Mouse (Mus musculus): ENCODE measurements around the gene Bicdl2. TPM values are rescaled to one million over a fixed set of nuclear protein-coding genes. Genes with fewer than 3 reads are reported as not detected.

The Bicdl2 gene
- polyA plus RNA-seq, 1 experiment from 2014 or later: not detected

GRCm38 (mm10) chr17:23670516-23671074 lies 10.3 kb downstream of the Bicdl2 start:
- 89% methylated on average over 7 of the region's 7 CpGs for WGBS
- peaks cover 9% of the 10 kb centered on the region for H3K36me3 ChIP-seq (ENCODE audit: control insufficient read depth, insufficient read depth, low read length)
- H3K9ac ChIP-seq (ENCODE audit: low read length): no peak overlapping the region
- no peak overlapping the region for H3K27ac ChIP-seq (ENCODE audit: low read depth, low read length)
- H3K4me1 ChIP-seq (ENCODE audit: control insufficient read depth, insufficient read depth, low read length): peaks cover 5% of the 10 kb centered on the region; the same call in 1 of the 2 replicates
- H3K4me3 ChIP-seq (ENCODE audit: low read depth, low read length): no peak overlapping the region
- no peak for ATAC-seq (ENCODE audit: insufficient read depth, low FRiP score, low TSS enrichment)
- no peak overlapping the region for H3K4me2 ChIP-seq (ENCODE audit: low read depth)
- no peak for DNase-seq (ENCODE audit: low spot score)
- no peaks in the 10 kb centered on the region for H3K9me3 ChIP-seq (ENCODE audit: control insufficient read depth, low read length)
- H3K27me3 ChIP-seq (ENCODE audit: control insufficient read depth, insufficient read depth, low read length): peaks cover 8% of the 10 kb centered on the region

GRCm38 (mm10) chr17:23671519-23671918 lies 11.2 kb downstream of the Bicdl2 start:
- Histone ChIP-seq H3K9ac (ENCODE audit: low read length) (no peak overlapping the region), H3K4me1 (ENCODE audit: control insufficient read depth, insufficient read depth, low read length) (peaks cover 13% of the 10 kb centered on the region), H3K27me3 (ENCODE audit: control insufficient read depth, insufficient read depth, low read length) (peaks cover 17% of the 10 kb centered on the region), H3K36me3 (ENCODE audit: control insufficient read depth, insufficient read depth, low read length) (peaks cover 9% of the 10 kb centered on the region), H3K4me2 (ENCODE audit: low read depth) (no peak overlapping the region), H3K9me3 (ENCODE audit: control insufficient read depth, low read length) (no peaks in the 10 kb centered on the region), H3K27ac (ENCODE audit: low read depth, low read length) (no peak overlapping the region), H3K4me3 (ENCODE audit: low read depth, low read length) (no peak overlapping the region)
- ATAC-seq (ENCODE audit: insufficient read depth, low FRiP score, low TSS enrichment) (no peak), DNase-seq (ENCODE audit: low spot score) (no peak)
- 92% methylated on average over 3 of the region's 3 CpGs for WGBS

GRCm38 (mm10) chr17:23672761-23673160 lies 12.5 kb downstream of the Bicdl2 start:
- Histone ChIP-seq H3K9ac (ENCODE audit: low read length) (no peak overlapping the region), H3K4me2 (ENCODE audit: low read depth) (peak overlapping the region; percentile 76), H3K9me3 (ENCODE audit: control insufficient read depth, low read length) (no peaks in the 10 kb centered on the region), H3K27me3 (ENCODE audit: control insufficient read depth, insufficient read depth, low read length) (peaks cover 17% of the 10 kb centered on the region), H3K36me3 (ENCODE audit: control insufficient read depth, insufficient read depth, low read length) (peaks cover 9% of the 10 kb centered on the region), H3K4me1 (ENCODE audit: control insufficient read depth, insufficient read depth, low read length) (peaks cover 15% of the 10 kb centered on the region), H3K4me3 (ENCODE audit: low read depth, low read length) (peak overlapping the region; percentile 60; the same call in 1 of the 2 replicates), H3K27ac (ENCODE audit: low read depth, low read length) (no peak overlapping the region)
- 73% methylated on average over 3 of the region's 3 CpGs for WGBS
- ATAC-seq (ENCODE audit: insufficient read depth, low FRiP score, low TSS enrichment): no peak
- no peak for DNase-seq (ENCODE audit: low spot score)

GRCm38 (mm10) chr17:23673424-23674073 lies 13.2 kb downstream of the Bicdl2 start, which contains the start of the genes Hcfc1r1 and Thoc6:
TSS of gene Hcfc1r1 (plus strand) at chr17:23673596.
TSS of gene Thoc6 (minus strand) at chr17:23673882.
- Histone ChIP-seq H3K36me3 (ENCODE audit: control insufficient read depth, insufficient read depth, low read length) (peaks cover 9% of the 10 kb centered on the region), H3K4me2 (ENCODE audit: low read depth) (peak within 1 kb of the TSS; percentile 76)

GRCm38 (mm10) chr17:23674271-23674952 lies 14.1 kb downstream of the Bicdl2 start:
- no peaks in the 10 kb centered on the region for H3K9me3 ChIP-seq (ENCODE audit: control insufficient read depth, low read length)
- peaks cover 4% of the 10 kb centered on the region; the same call in 1 of the 2 replicates for H3K36me3 ChIP-seq (ENCODE audit: control insufficient read depth, insufficient read depth, low read length)
- H3K4me1 ChIP-seq (ENCODE audit: control insufficient read depth, insufficient read depth, low read length): peaks cover 15% of the 10 kb centered on the region
- peaks cover 33% of the 10 kb centered on the region for H3K27me3 ChIP-seq (ENCODE audit: control insufficient read depth, insufficient read depth, low read length)
- H3K4me3 ChIP-seq (ENCODE audit: low read depth, low read length): peak overlapping the region; percentile 60
- DNase-seq (ENCODE audit: low spot score): no peak
- 49% methylated on average over 9 of the region's 9 CpGs for WGBS
- peak overlapping the region; percentile 76 for H3K4me2 ChIP-seq (ENCODE audit: low read depth)
- peak overlapping the region; percentile 60 for H3K9ac ChIP-seq (ENCODE audit: low read length)
- H3K27ac ChIP-seq (ENCODE audit: low read depth, low read length): no peak overlapping the region
- no peak for ATAC-seq (ENCODE audit: insufficient read depth, low FRiP score, low TSS enrichment)

More at GRCm38 (mm10) chr17:23673424-23674073, 13.2 kb downstream of the Bicdl2 start, which contains the start of the genes Hcfc1r1 and Thoc6:
- Histone ChIP-seq H3K4me3 (ENCODE audit: low read depth, low read length) (peak within 1 kb of the TSS; percentile 60), H3K9me3 (ENCODE audit: control insufficient read depth, low read length) (no peaks in the 10 kb centered on the region), H3K9ac (ENCODE audit: low read length) (peak within 1 kb of the TSS; percentile 60), H3K4me1 (ENCODE audit: control insufficient read depth, insufficient read depth, low read length) (peaks cover 15% of the 10 kb centered on the region), H3K27ac (ENCODE audit: low read depth, low read length) (no peak within 1 kb of the TSS), H3K27me3 (ENCODE audit: control insufficient read depth, insufficient read depth, low read length) (peaks cover 24% of the 10 kb centered on the region)
- WGBS: under 1% methylated on average over 45 of the region's 45 CpGs
- ATAC-seq (ENCODE audit: insufficient read depth, low FRiP score, low TSS enrichment): peak; percentile 91
- DNase-seq (ENCODE audit: low spot score): peak; percentile 94

GRCm38 (mm10) chr17:23675127-23675526 lies 14.8 kb downstream of the Bicdl2 start:
- H3K36me3 ChIP-seq (ENCODE audit: control insufficient read depth, insufficient read depth, low read length): peaks cover 3% of the 10 kb centered on the region; the same call in 1 of the 2 replicates
- no peak overlapping the region for H3K9ac ChIP-seq (ENCODE audit: low read length)
- WGBS: 29% methylated on average over 5 of the region's 5 CpGs
- peaks cover 40% of the 10 kb centered on the region for H3K27me3 ChIP-seq (ENCODE audit: control insufficient read depth, insufficient read depth, low read length)
- no peak overlapping the region for H3K27ac ChIP-seq (ENCODE audit: low read depth, low read length)
- DNase-seq (ENCODE audit: low spot score): peak; percentile 9
- H3K4me2 ChIP-seq (ENCODE audit: low read depth): no peak overlapping the region
- no peak for ATAC-seq (ENCODE audit: insufficient read depth, low FRiP score, low TSS enrichment)
- no peaks in the 10 kb centered on the region for H3K9me3 ChIP-seq (ENCODE audit: control insufficient read depth, low read length)
- H3K4me1 ChIP-seq (ENCODE audit: control insufficient read depth, insufficient read depth, low read length): peaks cover 15% of the 10 kb centered on the region
- H3K4me3 ChIP-seq (ENCODE audit: low read depth, low read length): no peak overlapping the region

GRCm38 (mm10) chr17:23675564-23676281 lies 15.4 kb downstream of the Bicdl2 start:
- peak overlapping the region; percentile 2; the same call in 1 of the 2 replicates for H3K9ac ChIP-seq (ENCODE audit: low read length)
- peak overlapping the region; percentile 71; the same call in 1 of the 2 replicates for H3K4me2 ChIP-seq (ENCODE audit: low read depth)
- peaks cover 46% of the 10 kb centered on the region for H3K27me3 ChIP-seq (ENCODE audit: control insufficient read depth, insufficient read depth, low read length)
- DNase-seq (ENCODE audit: low spot score): peak; percentile 7
- no peaks in the 10 kb centered on the region for H3K36me3 ChIP-seq (ENCODE audit: control insufficient read depth, insufficient read depth, low read length)
- peaks cover 15% of the 10 kb centered on the region for H3K4me1 ChIP-seq (ENCODE audit: control insufficient read depth, insufficient read depth, low read length)
- WGBS: 11% methylated on average over 15 of the region's 15 CpGs
- ATAC-seq (ENCODE audit: insufficient read depth, low FRiP score, low TSS enrichment): no peak
- H3K4me3 ChIP-seq (ENCODE audit: low read depth, low read length): peak overlapping the region; percentile 35
- H3K27ac ChIP-seq (ENCODE audit: low read depth, low read length): no peak overlapping the region
- H3K9me3 ChIP-seq (ENCODE audit: control insufficient read depth, low read length): no peaks in the 10 kb centered on the region

GRCm38 (mm10) chr17:23676473-23677031 lies 16.2 kb downstream of the Bicdl2 start:
- DNase-seq (ENCODE audit: low spot score): peak; percentile 39
- Histone ChIP-seq H3K4me1 (ENCODE audit: control insufficient read depth, insufficient read depth, low read length) (peaks cover 15% of the 10 kb centered on the region), H3K9me3 (ENCODE audit: control insufficient read depth, low read length) (no peaks in the 10 kb centered on the region), H3K4me3 (ENCODE audit: low read depth, low read length) (peak overlapping the region; percentile 35), H3K36me3 (ENCODE audit: control insufficient read depth, insufficient read depth, low read length) (no peaks in the 10 kb centered on the region), H3K9ac (ENCODE audit: low read length) (peak overlapping the region; percentile 2), H3K27ac (ENCODE audit: low read depth, low read length) (no peak overlapping the region), H3K27me3 (ENCODE audit: control insufficient read depth, insufficient read depth, low read length) (peaks cover 54% of the 10 kb centered on the region), H3K4me2 (ENCODE audit: low read depth) (peak overlapping the region; percentile 71)
- WGBS: under 1% methylated on average over 30 of the region's 37 CpGs
- ATAC-seq (ENCODE audit: insufficient read depth, low FRiP score, low TSS enrichment): no peak
